23 mouse cellular contexts compared by ENCODE assay signal in genomic region chr12:119028711-119029110, GRCm38 (mm10).
"Had no signal": no experiment of that assay in that cellular context is flagged by ENCODE, and none has a peak within 500 bp of the region (broad histone marks: within the 10 kb centered on the region; RNA-seq: fewer than 3 reads in every experiment).

No protein-coding gene starts in this region.

- H3K4me1 ChIP-seq: hindbrain, embryonic 13.5 days; hindbrain, embryonic 15.5 days; liver, embryonic 13.5 days had no signal

- H3K27me3 ChIP-seq: heart, embryonic 13.5 days; heart, embryonic 15.5 days; hindbrain, embryonic 13.5 days; hindbrain, embryonic 15.5 days; limb, embryonic 13.5 days; limb, embryonic 15.5 days; liver, embryonic 13.5 days had no signal

- H3K36me3 ChIP-seq: heart, embryonic 13.5 days; heart, embryonic 15.5 days; hindbrain, embryonic 13.5 days; hindbrain, embryonic 15.5 days; limb, embryonic 13.5 days; limb, embryonic 15.5 days; liver, embryonic 13.5 days had no signal

- DNase-seq: gastrocnemius, postnatal 14 days; gastrocnemius, postnatal 36 days; heart, adult 11 months; heart, adult 2 months; heart, postnatal 14 days; heart, postnatal 36 days; kidney, adult 18-20 months; kidney, postnatal 14 days; layer of hippocampus, adult 9-11 months; layer of hippocampus, postnatal 36 days; left cerebral cortex, postnatal 4 days; liver, embryonic 13.5 days had no signal

- H3K9ac ChIP-seq: heart, embryonic 13.5 days; heart, embryonic 15.5 days; hindbrain, embryonic 13.5 days; hindbrain, embryonic 15.5 days; limb, embryonic 13.5 days; limb, embryonic 15.5 days; liver, embryonic 13.5 days had no signal

- H3K27ac ChIP-seq: heart, adult 2 months; heart, embryonic 13.5 days; heart, embryonic 15.5 days; hindbrain, embryonic 13.5 days; hindbrain, embryonic 15.5 days; hindbrain, postnatal 0 days; kidney, postnatal 0 days; limb, embryonic 13.5 days; limb, embryonic 15.5 days; liver, embryonic 13.5 days had no signal

- H3K4me3 ChIP-seq: heart, adult 2 months; heart, embryonic 13.5 days; heart, embryonic 15.5 days; hindbrain, embryonic 13.5 days; hindbrain, embryonic 15.5 days; limb, embryonic 13.5 days; limb, embryonic 15.5 days; liver, embryonic 13.5 days had no signal

- H3K4me2 ChIP-seq: heart, embryonic 11.5 days; heart, embryonic 13.5 days; heart, embryonic 15.5 days; hindbrain, embryonic 13.5 days; hindbrain, embryonic 15.5 days; limb, embryonic 13.5 days; limb, embryonic 15.5 days; liver, embryonic 11.5 days; liver, embryonic 13.5 days had no signal

- ATAC-seq: hindbrain, postnatal 0 days; intestine, embryonic 16.5 days had no signal

- H3K9me3 ChIP-seq: heart, embryonic 13.5 days; heart, embryonic 15.5 days; hindbrain, embryonic 13.5 days; hindbrain, embryonic 15.5 days; limb, embryonic 13.5 days; limb, embryonic 15.5 days; liver, embryonic 13.5 days had no signal
